Mouse (Mus musculus) thymus, adult 2 months (tissue): ENCODE measurements around the gene Cope. TPM values are rescaled to one million over a fixed set of nuclear protein-coding genes. Genes with fewer than 3 reads are reported as not detected.

Experiments used
- DNase-seq: peaks from one replicate; pipeline ENCODE4 v3.0.0; 2021
- H3K27ac ChIP-seq: fragments of 200-500 bp; 2 replicates; pipeline ENCODE4 v1.5.1; 2012; ENCODE audit warnings: low read length, control low read depth; ENCODE audit not compliant: control insufficient read depth, insufficient read depth
- H3K27me3 ChIP-seq: fragments of 200-500 bp; 2 replicates; pipeline ENCODE4 v1.6.1; 2012; ENCODE audit warnings: mild to moderate bottlenecking, low read length, moderate library complexity, mixed read lengths; ENCODE audit not compliant: control insufficient read depth, insufficient read depth
- H3K36me3 ChIP-seq: fragments of 200-500 bp; 2 replicates; pipeline ENCODE4 v1.6.1; 2012; ENCODE audit warnings: mild to moderate bottlenecking, low read length, moderate library complexity; ENCODE audit not compliant: control insufficient read depth, insufficient read depth
- H3K4me1 ChIP-seq: fragments of 200-500 bp; replicated peaks from 2 replicates; pipeline ENCODE4 v1.6.1; 2012; ENCODE audit warnings: low read length; ENCODE audit not compliant: control insufficient read depth, insufficient read depth
- H3K4me3 ChIP-seq: fragments of 200-500 bp; 2 replicates; pipeline ENCODE4 v1.5.1; 2012; ENCODE audit warnings: mild to moderate bottlenecking, low read length, control low read depth, moderate library complexity; ENCODE audit not compliant: control insufficient read depth, insufficient read depth
- CTCF ChIP-seq: fragments of 200-500 bp; IDR thresholded peaks from 2 replicates; pipeline ENCODE4 v1.5.1; 2012; ENCODE audit warnings: mild to moderate bottlenecking, control low read depth, low read length, moderate library complexity, borderline replicate concordance; ENCODE audit not compliant: control insufficient read depth, poor library complexity, insufficient read depth; ENCODE audit errors: extremely low read depth
- POLR2A ChIP-seq: fragments of 200-500 bp; IDR thresholded peaks from 2 replicates; pipeline ENCODE4 v1.6.1; 2012; ENCODE audit warnings: mild to moderate bottlenecking, low read length, control low read depth, moderate library complexity; ENCODE audit not compliant: control insufficient read depth, poor library complexity, insufficient read depth; ENCODE audit errors: extremely low read depth
- WGBS: fragments of 180-500 bp; shearing (Covaris S2); methylation state at CpG from one replicate; pipeline ENCODE4 v1.1.7; 2018; 5-methylcytosine and 5-hydroxymethylcytosine counted together
- polyA plus RNA-seq: library from polyadenylated mRNA; depleted of rRNA; stranded (reverse); fragments of >200 nt; gene quantifications from 2 replicates; pipeline ENCODE4 v1.2.3, GENCODE M21; 2012

Gene Cope
- polyA plus RNA-seq, 1 experiment: 454 TPM

GRCm38 (mm10) chr8:70300881-70301280, 1.4 kb upstream of the Cope start:
- 34% methylated on average over 3 of the region's 3 CpGs for WGBS
- DNase-seq: no peak
- H3K4me1 ChIP-seq: peaks cover 19% of the 10 kb centered on the region
- no peaks in the 10 kb centered on the region for H3K27me3 ChIP-seq
- H3K36me3 ChIP-seq: peaks cover 19% of the 10 kb centered on the region
- no peak overlapping the region for H3K27ac ChIP-seq
- TF ChIP-seq POLR2A (no peak), CTCF (no peak)
- H3K4me3 ChIP-seq: no peak overlapping the region

- peaks cover 14% of the 10 kb centered on the region for H3K36me3 ChIP-seq
- no peak for TF ChIP-seq POLR2A
- no peak for TF ChIP-seq CTCF
- no peak for DNase-seq
- WGBS: 3% methylated on average over 16 of the region's 16 CpGs
- H3K4me3 ChIP-seq: peak overlapping the region; percentile 73
- H3K4me1 ChIP-seq: peaks cover 19% of the 10 kb centered on the region
- no peaks in the 10 kb centered on the region for H3K27me3 ChIP-seq
- no peak overlapping the region; the same call in 1 of the 2 replicates for H3K27ac ChIP-seq
Observed at GRCm38 (mm10) chr8:70302901-70303300, 583 bp downstream of the Cope start.

GRCm38 (mm10) chr8:70309311-70309710, 7.0 kb downstream of the Cope start:
- no peak for TF ChIP-seq POLR2A
- WGBS: 52% methylated on average over 2 of the region's 2 CpGs
- DNase-seq: no peak
- Histone ChIP-seq H3K4me3 (no peak overlapping the region), H3K36me3 (peaks cover 43% of the 10 kb centered on the region), H3K27ac (no peak overlapping the region), H3K4me1 (no peaks in the 10 kb centered on the region), H3K27me3 (no peaks in the 10 kb centered on the region)

GRCm38 (mm10) chr8:70313399-70313798, 11.1 kb downstream of the Cope start:
- Histone ChIP-seq H3K4me3 (no peak overlapping the region), H3K36me3 (peaks cover 23% of the 10 kb centered on the region), H3K27ac (no peak overlapping the region), H3K27me3 (no peaks in the 10 kb centered on the region), H3K4me1 (peaks cover 9% of the 10 kb centered on the region; the same call in 1 of the 2 replicates)
- no peak for TF ChIP-seq POLR2A
- no peak for TF ChIP-seq CTCF
- 88% methylated on average over 2 of the region's 2 CpGs for WGBS
- DNase-seq: no peak

- no peak for TF ChIP-seq CTCF
- no peak for TF ChIP-seq POLR2A
- Histone ChIP-seq H3K27me3 (no peaks in the 10 kb centered on the region), H3K27ac (no peak within 1 kb of the TSS), H3K4me1 (peaks cover 9% of the 10 kb centered on the region; the same call in 1 of the 2 replicates), H3K4me3 (peak within 1 kb of the TSS; percentile 32), H3K36me3 (peaks cover 11% of the 10 kb centered on the region)
- 10% methylated on average over 65 of the region's 66 CpGs for WGBS
- peak; percentile 43 for DNase-seq
Observed at GRCm38 (mm10) chr8:70315624-70316510, 13.5 kb downstream of the Cope start, which contains the start of gene Cers1. Gene Cers1, plus strand, starts transcription at chr8:70315775.

GRCm38 (mm10) chr8:70316511-70317504, 14.5 kb downstream of the Cope start:
- Histone ChIP-seq H3K27me3 (no peaks in the 10 kb centered on the region), H3K27ac (no peak overlapping the region), H3K4me3 (no peak overlapping the region), H3K4me1 (peaks cover 9% of the 10 kb centered on the region; the same call in 1 of the 2 replicates), H3K36me3 (peaks cover 4% of the 10 kb centered on the region; the same call in 1 of the 2 replicates)
- DNase-seq: no peak
- WGBS: 51% methylated on average over 15 of the region's 15 CpGs
- TF ChIP-seq CTCF (no peak), POLR2A (no peak)
